Mouse (Mus musculus): ENCODE data around the gene Pappa. TPM values are rescaled to one million over a fixed set of nuclear protein-coding genes. Genes with fewer than 3 reads are reported as not detected.

Pappa gene
- polyA plus RNA-seq, 1 experiment from 2014 or later, result 1.1 TPM

DNA sequence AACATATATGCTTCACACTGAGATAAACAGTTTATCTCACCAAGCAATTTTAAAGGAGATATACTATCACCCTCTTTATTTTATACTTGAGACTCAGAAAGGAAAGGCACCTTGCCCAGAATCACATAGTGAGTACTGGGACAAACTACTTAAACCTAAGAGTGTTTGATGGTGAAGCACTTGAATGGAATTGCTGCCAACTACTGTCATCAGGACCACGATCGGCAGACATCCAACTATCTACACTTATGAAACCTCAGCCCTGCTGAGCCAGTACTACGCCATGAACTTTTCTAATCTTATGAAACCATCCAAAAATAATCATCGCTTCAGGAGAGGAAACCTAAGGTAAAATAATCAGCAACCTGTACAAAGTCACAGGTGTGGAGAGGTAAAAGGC is 275.5 kb downstream of the Pappa start:
- ATAC-seq (ENCODE audit: insufficient number of reproducible peaks, low FRiP score), result no peak
- WGBS, result 71% methylated on average over 4 of the region's 4 CpGs
- Histone ChIP-seq H3K27me3 (replicated peaks) (no peaks in the 10 kb centered on the region), H3K4me2 (no peak overlapping the region), H3K4me3 (no peak overlapping the region), H3K9ac (no peak overlapping the region), H3K4me1 (replicated peaks) (0 out of 2 replicates have a peak, but pooled peaks cover 3% of the 10 kb centered on the region), H3K27ac (ENCODE audit: poor library complexity, severe bottlenecking) (no peak overlapping the region), H3K9me3 (replicated peaks) (no peaks in the 10 kb centered on the region), H3K36me3 (no peaks in the 10 kb centered on the region)

DNA sequence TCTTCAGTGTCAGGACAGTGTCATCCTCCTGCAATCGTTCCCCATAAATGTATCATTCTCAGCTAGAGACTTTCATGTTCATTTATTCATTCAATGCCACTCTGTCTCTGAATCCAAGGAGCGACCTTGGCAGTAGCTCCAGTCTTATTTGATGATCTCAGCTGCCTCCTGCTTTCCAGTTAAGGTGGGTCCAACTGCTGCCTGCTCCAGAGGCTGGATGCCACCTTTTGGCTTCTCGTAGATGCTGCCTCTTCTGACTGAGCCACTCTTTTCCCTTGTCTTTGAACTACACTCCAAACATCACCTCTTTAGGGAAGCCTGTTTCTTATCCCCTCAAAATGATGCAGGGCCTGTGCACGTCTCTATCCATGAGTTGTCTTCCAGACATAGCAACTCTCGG is 278.3 kb downstream of the Pappa start:
- ATAC-seq (ENCODE audit: insufficient number of reproducible peaks, low FRiP score), result no peak
- Histone ChIP-seq H3K4me3 (no peak overlapping the region), H3K36me3 (no peaks in the 10 kb centered on the region), H3K4me2 (no peak overlapping the region), H3K9me3 (replicated peaks) (no peaks in the 10 kb centered on the region), H3K4me1 (replicated peaks) (0 out of 2 replicates have a peak, but pooled peaks cover 3% of the 10 kb centered on the region), H3K27me3 (replicated peaks) (no peaks in the 10 kb centered on the region; the same call in 1 of the 2 replicates), H3K9ac (no peak overlapping the region), H3K27ac (ENCODE audit: poor library complexity, severe bottlenecking) (no peak overlapping the region)
- WGBS, result 71% methylated on average over 5 of the region's 5 CpGs

DNA sequence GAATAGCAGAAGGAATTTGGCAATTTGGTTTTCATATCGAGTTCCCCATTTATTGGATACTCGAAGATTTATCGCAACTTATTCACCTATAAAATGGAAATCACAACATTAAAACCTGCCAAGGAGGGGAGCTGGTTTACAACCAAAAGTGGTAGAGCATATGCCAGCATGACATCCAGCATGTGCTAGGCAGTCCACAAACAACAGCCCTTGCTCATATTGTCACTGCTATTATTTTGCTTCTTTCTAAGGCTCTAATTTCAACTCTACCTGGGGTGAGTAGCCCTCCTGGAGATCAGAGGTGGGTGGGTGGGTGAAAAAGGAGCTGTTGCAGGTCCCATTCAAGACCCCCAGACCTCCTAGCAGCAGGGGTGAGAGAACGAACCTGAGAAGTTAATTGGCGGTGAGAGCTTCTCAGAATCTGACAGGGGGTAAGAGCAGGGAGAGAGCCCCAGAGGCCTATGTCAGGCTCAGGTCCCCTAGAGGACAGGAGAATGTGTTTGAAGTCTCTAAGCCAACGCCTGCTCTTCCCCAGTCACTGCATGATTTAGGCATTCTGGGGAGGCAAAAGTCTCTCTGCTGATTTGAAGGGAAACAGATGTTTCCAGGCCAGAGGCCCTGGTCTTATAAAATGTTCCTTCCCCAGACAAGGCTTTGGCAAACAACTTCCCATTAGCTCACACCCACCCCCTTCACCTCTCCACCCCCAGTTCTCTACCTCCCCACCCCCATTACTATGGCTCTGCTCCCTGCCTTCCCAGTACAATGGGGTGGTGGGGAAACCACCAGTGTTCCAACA is 279.1 kb downstream of the Pappa start:
- Histone ChIP-seq H3K27ac (ENCODE audit: poor library complexity, severe bottlenecking) (no peak overlapping the region), H3K9ac (no peak overlapping the region), H3K27me3 (replicated peaks) (no peaks in the 10 kb centered on the region; the same call in 1 of the 2 replicates), H3K36me3 (no peaks in the 10 kb centered on the region), H3K4me3 (no peak overlapping the region), H3K4me2 (no peak overlapping the region), H3K4me1 (replicated peaks) (0 out of 2 replicates have a peak, but pooled peaks cover 3% of the 10 kb centered on the region), H3K9me3 (replicated peaks) (no peaks in the 10 kb centered on the region)
- 46% methylated on average over 6 of the region's 6 CpGs for WGBS
- ATAC-seq (ENCODE audit: insufficient number of reproducible peaks, low FRiP score), result 0 out of 2 replicates have a peak, but pooled peaks have one; percentile 53
